Mouse (Mus musculus) cerebellum, adult 2 months (tissue): ENCODE measurements around the gene Phgr1. TPM values are rescaled to one million over a fixed set of nuclear protein-coding genes. Genes with fewer than 3 reads are reported as not detected.

Source experiments
- DNase-seq, 2 experiments: peaks; one replicate each; pipeline ENCODE4 v3.0.0; 2021
- H3K27ac ChIP-seq: fragments of 200-500 bp; 2 replicates; pipeline ENCODE4 v1.5.1; 2012; ENCODE audit warnings: low read length, control low read depth, inconsistent platforms; ENCODE audit not compliant: insufficient read depth
- H3K27me3 ChIP-seq: fragments of 200-500 bp; 2 replicates; pipeline ENCODE4 v1.6.1; 2012; ENCODE audit warnings: inconsistent platforms, mild to moderate bottlenecking, low read length, moderate library complexity; ENCODE audit not compliant: control insufficient read depth, insufficient read depth
- H3K4me1 ChIP-seq: fragments of 200-500 bp; 2 replicates; pipeline ENCODE4 v1.6.1; 2011; ENCODE audit warnings: low read length; ENCODE audit not compliant: control insufficient read depth, insufficient read depth
- H3K4me3 ChIP-seq: fragments of 200-500 bp; replicated peaks from 2 replicates; pipeline ENCODE3; 2011; ENCODE audit warnings: mild to moderate bottlenecking, low read depth, low read length, control low read depth; ENCODE audit not compliant: insufficient read depth
- CTCF ChIP-seq: fragments of 200-500 bp; IDR thresholded peaks from 2 replicates; pipeline ENCODE4 v1.5.1; 2011; ENCODE audit warnings: low read depth, mild to moderate bottlenecking, control low read depth, low read length, moderate library complexity, borderline replicate concordance; ENCODE audit not compliant: insufficient read depth
- POLR2A ChIP-seq: fragments of 200-500 bp; IDR thresholded peaks from 2 replicates; pipeline ENCODE4 v1.6.1; 2011; ENCODE audit warnings: low read length, control low read depth, borderline replicate concordance; ENCODE audit not compliant: insufficient read depth
- WGBS: fragments of 180-500 bp; shearing (Covaris S2); methylation state at CpG from one replicate; pipeline ENCODE4 v1.1.7; 2018; 5-methylcytosine and 5-hydroxymethylcytosine counted together
- polyA plus RNA-seq: library from polyadenylated mRNA; depleted of rRNA; stranded (reverse); fragments of >200 nt; gene quantifications from 2 replicates; pipeline ENCODE4 v1.2.3, GENCODE M21; 2012

Gene Phgr1
- polyA plus RNA-seq, 1 experiment, result not detected

DNA sequence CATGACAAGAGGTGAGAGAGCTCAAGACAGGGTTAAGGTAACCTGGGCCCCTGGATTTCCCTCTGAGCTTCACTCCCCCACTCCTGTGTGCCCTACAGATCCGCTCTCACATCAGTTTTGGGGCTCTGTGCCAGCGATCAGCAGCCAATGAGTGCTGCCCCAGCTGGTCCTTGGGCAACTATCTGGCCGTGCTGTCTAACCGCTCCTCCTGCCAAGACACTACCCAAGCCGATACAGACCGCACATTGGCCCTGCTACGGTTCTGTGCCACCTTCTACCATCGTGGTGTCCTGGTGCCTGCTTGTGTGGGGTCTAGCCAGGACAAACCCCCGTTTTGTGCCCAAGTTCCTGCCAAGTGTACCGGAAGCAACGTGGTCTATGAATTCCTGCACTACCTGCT is 16.9 kb downstream of the Phgr1 start:
- Histone ChIP-seq H3K27me3 (no peaks in the 10 kb centered on the region), H3K4me1 (peaks cover 40% of the 10 kb centered on the region), H3K27ac (peak overlapping the region; percentile 42; the same call in 1 of the 2 replicates), H3K4me3 (no peak overlapping the region)
- 10% methylated on average over 11 of the region's 11 CpGs for WGBS
- TF ChIP-seq CTCF (no peak), POLR2A (no peak)
- peak; percentile 81 to 88 for DNase-seq

DNA sequence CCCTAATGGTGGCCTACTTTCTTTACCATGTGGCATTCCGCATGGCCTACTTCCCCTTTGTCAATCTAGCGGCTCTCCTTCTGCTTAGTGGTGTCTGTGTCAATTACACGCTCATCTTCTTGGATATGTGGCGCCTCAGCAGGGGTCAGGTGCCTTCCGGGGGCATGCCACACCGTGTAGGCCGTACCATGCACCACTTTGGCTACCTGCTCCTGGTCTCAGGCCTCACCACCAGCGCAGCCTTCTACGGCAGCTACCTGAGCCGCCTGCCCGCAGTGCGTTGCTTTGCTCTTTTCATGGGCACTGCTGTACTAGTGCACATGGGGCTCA is 17.6 kb downstream of the Phgr1 start:
- 15% methylated on average over 12 of the region's 12 CpGs for WGBS
- H3K27ac ChIP-seq, result no peak overlapping the region; the same call in 1 of the 2 replicates
- peaks cover 38% of the 10 kb centered on the region for H3K4me1 ChIP-seq
- no peak overlapping the region for H3K4me3 ChIP-seq
- no peak for DNase-seq
- no peak for TF ChIP-seq CTCF
- TF ChIP-seq POLR2A, result no peak
- H3K27me3 ChIP-seq, result no peaks in the 10 kb centered on the region

DNA sequence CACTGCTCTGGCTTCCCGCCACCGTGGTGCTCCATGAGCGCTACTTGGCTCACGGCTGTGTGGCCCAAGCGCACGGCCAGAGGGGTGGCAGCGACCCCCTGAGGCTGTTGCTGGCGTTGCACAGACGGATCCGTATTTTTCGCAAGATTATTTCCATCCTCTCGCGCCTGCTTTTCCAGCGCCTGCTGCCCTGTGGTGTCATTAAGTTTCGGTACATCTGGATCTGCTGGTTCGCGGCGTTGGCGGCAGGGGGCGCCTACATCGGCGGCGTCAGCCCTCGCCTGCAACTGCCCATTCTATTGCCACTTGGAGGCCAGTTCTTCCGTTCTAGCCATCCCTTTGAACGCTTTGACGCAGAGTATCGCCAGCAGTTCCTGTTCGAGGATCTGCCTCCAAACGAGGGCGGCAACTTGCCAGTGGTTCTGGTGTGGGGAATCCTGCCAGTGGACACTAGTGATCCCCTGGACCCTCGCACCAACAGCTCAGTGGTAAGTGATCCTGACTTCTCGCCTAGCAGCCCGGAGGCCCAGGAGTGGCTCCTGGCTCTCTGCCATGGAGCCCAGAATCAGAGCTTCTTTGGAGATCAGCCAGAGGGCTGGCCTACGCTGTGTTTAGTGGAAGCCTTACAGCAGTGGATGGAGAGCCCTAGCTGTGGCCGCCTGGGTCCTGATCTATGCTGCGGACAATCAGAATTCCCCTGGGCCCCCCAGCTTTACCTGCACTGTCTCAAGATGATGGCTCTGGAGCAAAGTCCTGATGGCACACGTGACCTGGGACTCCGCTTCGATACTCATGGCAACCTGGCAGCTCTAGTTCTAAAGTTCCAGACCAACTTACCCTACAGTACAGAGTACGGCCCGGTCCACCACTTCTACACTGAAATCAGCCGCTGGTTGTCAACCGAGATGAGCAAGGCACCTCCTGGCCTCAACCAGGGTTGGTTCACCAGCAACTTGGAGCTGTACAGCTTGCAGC is 18.3 kb downstream of the Phgr1 start:
- Histone ChIP-seq H3K4me1 (peaks cover 38% of the 10 kb centered on the region), H3K27me3 (no peaks in the 10 kb centered on the region), H3K27ac (no peak overlapping the region; the same call in 1 of the 2 replicates), H3K4me3 (peak overlapping the region; percentile 8)
- DNase-seq, result peak; percentile 84 to 86
- 17% methylated on average over 44 of the region's 44 CpGs for WGBS
- TF ChIP-seq CTCF (peak; percentile 72), POLR2A (no peak)

DNA sequence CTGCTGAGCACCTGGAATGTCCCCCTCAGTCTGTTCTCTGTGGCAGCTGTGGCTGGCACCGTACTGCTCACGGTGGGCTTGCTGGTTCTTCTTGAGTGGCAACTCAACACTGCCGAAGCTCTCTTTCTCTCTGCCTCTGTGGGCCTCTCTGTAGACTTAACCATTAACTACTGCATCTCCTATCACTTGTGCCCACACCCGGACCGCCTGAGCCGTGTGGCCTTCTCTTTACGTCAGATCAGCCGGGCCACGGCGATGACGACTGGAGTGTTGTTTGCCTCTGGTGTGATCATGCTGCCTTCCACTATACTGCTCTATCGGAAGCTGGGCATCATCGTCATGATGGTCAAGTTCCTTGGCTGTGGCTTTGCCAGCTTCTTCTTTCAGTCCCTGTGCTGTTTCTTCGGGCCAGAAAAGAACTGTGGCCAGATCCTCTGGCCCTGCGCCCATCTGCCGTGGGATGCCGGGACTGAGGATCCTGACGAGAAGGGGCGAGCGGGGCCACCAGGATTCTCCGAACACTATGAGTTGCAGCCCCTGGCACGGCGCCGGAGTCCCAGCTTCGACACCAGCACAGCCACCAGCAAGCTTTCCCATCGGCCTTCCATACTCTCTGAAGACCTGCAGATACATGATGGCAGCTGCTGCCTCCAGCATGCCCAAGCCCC is 19.2 kb downstream of the Phgr1 start:
- TF ChIP-seq POLR2A (no peak), CTCF (no peak)
- DNase-seq, result peak; percentile 48 to 49
- Histone ChIP-seq H3K4me1 (peaks cover 38% of the 10 kb centered on the region), H3K27ac (no peak overlapping the region), H3K4me3 (no peak overlapping the region), H3K27me3 (no peaks in the 10 kb centered on the region)
- 54% methylated on average over 26 of the region's 26 CpGs for WGBS

DNA sequence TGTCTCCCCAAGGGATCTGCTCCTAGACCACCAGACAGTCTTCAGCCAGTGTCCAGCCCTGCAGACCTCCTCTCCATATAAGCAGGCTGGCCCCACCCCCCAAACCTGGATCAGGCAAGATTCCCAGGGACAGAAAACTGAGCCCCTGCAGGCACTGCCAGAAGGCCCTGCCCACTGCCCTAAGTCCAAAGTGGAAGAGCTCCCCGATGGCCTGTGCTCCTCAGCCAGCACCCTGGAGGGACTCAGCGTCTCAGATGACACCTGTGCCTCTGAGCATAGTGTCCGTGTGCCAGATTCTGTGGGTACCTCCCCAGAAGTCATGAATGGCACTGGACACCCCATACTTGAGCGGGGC is 19.7 kb downstream of the Phgr1 start:
- H3K4me1 ChIP-seq, result peaks cover 38% of the 10 kb centered on the region
- TF ChIP-seq CTCF (no peak), POLR2A (no peak)
- peak in 1 of 2 experiments; percentile 26 for DNase-seq
- H3K4me3 ChIP-seq, result no peak overlapping the region
- H3K27ac ChIP-seq, result no peak overlapping the region
- H3K27me3 ChIP-seq, result no peaks in the 10 kb centered on the region
- 42% methylated on average over 4 of the region's 4 CpGs for WGBS

DNA sequence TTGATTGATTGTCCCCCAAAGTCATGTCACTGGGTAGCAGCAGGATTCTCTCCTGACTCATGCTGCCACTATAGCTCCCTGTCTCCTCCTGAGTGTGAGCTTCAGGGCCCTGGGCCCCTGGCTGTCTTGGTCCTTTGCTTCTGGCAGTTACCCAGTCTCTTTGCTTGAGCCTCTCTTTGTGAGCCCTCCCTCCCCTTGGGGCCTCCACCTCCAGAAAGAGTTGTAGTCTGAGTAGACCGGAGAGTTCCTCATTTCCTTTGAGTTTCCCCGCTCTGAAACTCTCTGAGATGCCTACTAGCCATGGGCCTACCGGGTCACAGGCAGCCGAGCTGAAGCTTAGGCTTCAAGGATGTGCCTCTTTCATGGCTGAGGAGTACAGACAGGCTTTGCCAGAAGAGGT is 21.1 kb downstream of the Phgr1 start:
- Histone ChIP-seq H3K4me3 (no peak overlapping the region), H3K4me1 (peaks cover 38% of the 10 kb centered on the region), H3K27me3 (no peaks in the 10 kb centered on the region), H3K27ac (no peak overlapping the region)
- TF ChIP-seq CTCF (no peak), POLR2A (no peak)
- no peak for DNase-seq
- WGBS, result 92% methylated on average over 4 of the region's 4 CpGs

DNA sequence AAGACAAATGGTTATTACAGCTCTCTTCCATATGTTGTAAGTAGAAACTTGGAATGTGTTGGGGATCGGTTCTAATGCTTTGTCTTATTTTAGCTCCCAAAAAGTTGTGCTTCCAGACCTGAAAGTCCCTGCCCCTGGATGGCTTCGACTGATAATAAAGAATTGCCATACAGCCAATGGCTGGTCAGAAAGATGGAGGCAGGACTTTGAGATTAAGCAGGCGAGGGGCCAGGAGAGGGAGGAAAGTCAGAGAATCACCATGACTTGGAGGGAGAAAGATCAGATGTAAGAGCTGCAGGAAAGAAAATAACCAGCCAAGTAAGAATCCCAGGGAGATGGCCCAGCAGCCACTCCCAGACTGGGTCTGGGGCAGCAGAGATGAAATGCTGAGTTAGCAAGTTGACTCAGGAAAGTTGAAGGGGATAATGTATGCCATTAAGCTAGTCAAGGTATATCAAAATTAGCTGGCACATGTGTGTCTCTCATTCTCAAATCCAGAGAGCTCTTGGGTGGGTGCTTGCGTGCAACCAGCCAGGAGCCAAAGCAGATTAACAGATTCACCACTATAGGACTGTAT is 30.1 kb downstream of the Phgr1 start:
- Histone ChIP-seq H3K4me1 (no peaks in the 10 kb centered on the region), H3K4me3 (no peak overlapping the region), H3K27me3 (no peaks in the 10 kb centered on the region), H3K27ac (no peak overlapping the region)
- DNase-seq, result no peak
- TF ChIP-seq POLR2A (no peak), CTCF (no peak)
- 79% methylated on average over 4 of the region's 4 CpGs for whole genome bisulfite sequencing
